Mouse (Mus musculus) hindbrain, embryonic 14.5 days (tissue): Measurements from ENCODE around the gene Hist1h2bg. TPM values are rescaled to one million over a fixed set of nuclear protein-coding genes. Genes with fewer than 3 reads are reported as not detected.
"Not testable (repeated sequence)": the region's sequence is repeated elsewhere in the genome, so short reads cannot be mapped to it uniquely, and the experiment has no call there.

Experiments
- ATAC-seq: fragments of 200-750 bp; cut with Nextera tagmentation; 2 replicates; pipeline ENCODE4 v1.8.0; 2017; ENCODE audit warnings: moderate number of reproducible peaks, mild to moderate bottlenecking, moderate TSS enrichment, moderate library complexity; ENCODE audit not compliant: low FRiP score
- DNase-seq: peaks from one replicate; pipeline ENCODE4 v3.0.0-alpha.2; 2015; ENCODE audit warnings: low spot score
- H3K27ac ChIP-seq: fragments of 300-500 bp; sonication (generic); 2 replicates; pipeline ENCODE4 v1.5.1; 2014; ENCODE audit warnings: mild to moderate bottlenecking, moderate library complexity
- H3K27me3 ChIP-seq: fragments of 300-500 bp; sonication (generic); 2 replicates; pipeline ENCODE4 v1.6.1; 2014; ENCODE audit warnings: mild to moderate bottlenecking, low read length, mixed read lengths; ENCODE audit not compliant: control insufficient read depth, insufficient read depth
- H3K36me3 ChIP-seq: fragments of 300-500 bp; sonication (generic); replicated peaks from 2 replicates; pipeline ENCODE4 v1.6.1; 2014; ENCODE audit not compliant: control insufficient read depth, insufficient read depth
- H3K4me1 ChIP-seq: fragments of 300-500 bp; sonication (generic); replicated peaks from 2 replicates; pipeline ENCODE4 v1.6.1; 2014; ENCODE audit warnings: antibody characterized with exemption, low read length, mixed read lengths; ENCODE audit not compliant: control insufficient read depth, insufficient read depth
- H3K4me2 ChIP-seq: fragments of 300-500 bp; sonication (generic); replicated peaks from 2 replicates; pipeline ENCODE4 v1.6.1; 2014; ENCODE audit warnings: mild to moderate bottlenecking, moderate library complexity
- H3K4me3 ChIP-seq: fragments of 300-500 bp; sonication (generic); replicated peaks from 2 replicates; pipeline ENCODE4 v1.5.1; 2014; ENCODE audit warnings: mild to moderate bottlenecking, low read length
- H3K9ac ChIP-seq: fragments of 300-500 bp; sonication (generic); 2 replicates; pipeline ENCODE4 v1.6.1; 2014
- H3K9me3 ChIP-seq: fragments of 300-500 bp; sonication (generic); 2 replicates; pipeline ENCODE4 v1.6.1; 2016; ENCODE audit warnings: low read length; ENCODE audit not compliant: control insufficient read depth
- WGBS: fragments of 180-500 bp; shearing (Covaris S2); extraction: QIAGEN DNeasy Blood & Tissue Kit; methylation state at CpG from one replicate; pipeline ENCODE4 v1.1.7; 2014; 5-methylcytosine and 5-hydroxymethylcytosine counted together
- polyA plus RNA-seq: library from polyadenylated mRNA; unstranded; fragments of >200 nt; fragmentation: Nextera tagmentation; extraction: Ambion mirVana; gene quantifications from 2 replicates; pipeline ENCODE4 v1.2.1, GENCODE M21; 2014

Gene Hist1h2bg
- polyA plus RNA-seq, 1 experiment from 2014 or later: 2.3 TPM

DNA sequence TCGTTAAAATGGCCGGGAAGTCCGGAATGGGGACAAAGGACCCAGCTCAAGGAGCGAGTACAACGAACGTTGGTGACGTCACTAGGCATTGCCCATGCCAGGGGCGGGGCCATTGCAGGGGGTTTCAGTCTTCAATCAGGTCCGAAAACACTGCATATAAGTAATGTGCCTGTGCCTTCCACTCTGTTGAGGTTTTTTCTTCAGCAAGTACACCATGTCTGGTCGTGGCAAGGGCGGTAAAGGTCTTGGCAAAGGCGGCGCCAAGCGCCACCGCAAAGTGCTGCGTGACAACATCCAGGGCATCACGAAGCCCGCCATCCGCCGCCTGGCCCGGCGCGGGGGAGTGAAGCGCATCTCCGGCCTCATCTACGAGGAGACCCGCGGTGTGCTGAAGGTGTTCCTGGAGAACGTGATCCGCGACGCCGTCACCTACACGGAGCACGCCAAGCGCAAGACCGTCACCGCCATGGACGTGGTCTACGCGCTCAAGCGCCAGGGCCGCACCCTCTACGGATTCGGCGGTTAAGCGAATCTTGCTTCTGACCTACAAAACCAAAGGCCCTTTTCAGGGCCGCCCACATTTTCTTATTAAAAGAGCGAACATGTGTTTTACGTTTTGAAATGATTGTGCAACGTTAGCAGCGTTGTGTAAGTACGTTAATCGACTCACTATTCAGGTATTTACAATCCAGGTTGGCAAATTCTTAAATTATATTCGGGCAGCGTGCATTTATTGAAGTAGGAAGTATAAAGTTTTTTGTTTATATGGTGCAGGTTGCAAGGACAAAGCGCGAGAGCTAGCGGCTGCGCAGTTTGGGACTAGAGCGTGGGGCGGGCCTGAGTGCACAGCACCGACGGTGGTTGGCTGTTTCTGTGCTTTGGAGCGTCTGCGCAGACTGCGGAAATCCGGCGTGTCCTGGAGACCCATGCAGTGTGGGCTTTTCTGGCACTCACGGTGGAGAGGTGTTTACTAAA is 40.0 kb upstream of the Hist1h2bg start, which contains the start of gene Hist1h4h:
Gene Hist1h4h (plus strand): TSS at position 150 of the 975 bp plus-strand sequence.
- peak within 1 kb of the TSS; percentile 55 for H3K4me2 ChIP-seq
- peak; percentile 100 for DNase-seq
- no peaks in the 10 kb centered on the region for H3K9me3 ChIP-seq
- no peaks in the 10 kb centered on the region for H3K36me3 ChIP-seq
- peak; percentile 87 for ATAC-seq
- H3K27me3 ChIP-seq: no peaks in the 10 kb centered on the region
- H3K4me1 ChIP-seq: peaks cover 29% of the 10 kb centered on the region
- peak within 1 kb of the TSS; percentile 95 for H3K27ac ChIP-seq
- H3K4me3 ChIP-seq: peak within 1 kb of the TSS; percentile 49
- WGBS: under 1% methylated on average over 52 of the region's 70 CpGs
- peak within 1 kb of the TSS; percentile 84 for H3K9ac ChIP-seq

DNA sequence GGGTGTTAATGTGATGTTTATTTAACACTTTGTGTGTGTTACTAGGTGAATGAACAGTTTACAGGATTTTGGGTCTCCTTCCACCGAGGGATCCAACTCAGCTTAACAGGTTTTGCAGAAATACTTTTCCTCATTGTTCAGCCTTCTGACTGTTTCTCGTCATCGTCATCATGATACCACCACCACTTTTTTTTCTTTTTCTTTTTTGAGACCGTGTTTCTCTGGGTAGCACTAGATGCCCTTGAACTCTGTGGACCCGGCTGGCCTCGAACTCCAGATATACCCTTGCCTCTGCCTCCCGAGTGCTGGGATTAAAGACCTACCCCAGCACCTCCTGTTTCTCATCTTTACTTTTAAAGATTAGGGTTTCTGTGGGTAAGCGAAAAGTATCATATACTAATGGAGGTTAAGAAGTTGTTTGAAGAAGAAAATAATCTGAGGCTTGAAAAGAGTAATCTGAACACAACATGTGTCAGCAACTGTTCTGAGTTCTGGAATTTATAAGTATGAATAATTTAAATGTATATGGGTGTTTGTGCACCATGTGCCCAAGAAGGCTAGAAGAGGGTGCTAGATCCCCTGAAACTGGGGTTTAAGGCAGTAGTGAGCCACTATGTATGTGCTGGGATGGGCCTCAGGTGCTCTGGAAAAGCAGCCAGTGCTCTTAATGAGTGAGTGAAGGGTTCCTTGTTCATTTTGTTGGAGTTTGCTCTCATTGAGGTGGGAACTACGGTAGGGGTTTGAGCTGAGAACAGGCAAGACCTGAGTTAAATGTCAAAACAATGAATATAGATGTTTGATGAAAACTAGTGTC is 38.7 kb upstream of the Hist1h2bg start:
- WGBS: 24% methylated on average over 9 of the region's 9 CpGs

DNA sequence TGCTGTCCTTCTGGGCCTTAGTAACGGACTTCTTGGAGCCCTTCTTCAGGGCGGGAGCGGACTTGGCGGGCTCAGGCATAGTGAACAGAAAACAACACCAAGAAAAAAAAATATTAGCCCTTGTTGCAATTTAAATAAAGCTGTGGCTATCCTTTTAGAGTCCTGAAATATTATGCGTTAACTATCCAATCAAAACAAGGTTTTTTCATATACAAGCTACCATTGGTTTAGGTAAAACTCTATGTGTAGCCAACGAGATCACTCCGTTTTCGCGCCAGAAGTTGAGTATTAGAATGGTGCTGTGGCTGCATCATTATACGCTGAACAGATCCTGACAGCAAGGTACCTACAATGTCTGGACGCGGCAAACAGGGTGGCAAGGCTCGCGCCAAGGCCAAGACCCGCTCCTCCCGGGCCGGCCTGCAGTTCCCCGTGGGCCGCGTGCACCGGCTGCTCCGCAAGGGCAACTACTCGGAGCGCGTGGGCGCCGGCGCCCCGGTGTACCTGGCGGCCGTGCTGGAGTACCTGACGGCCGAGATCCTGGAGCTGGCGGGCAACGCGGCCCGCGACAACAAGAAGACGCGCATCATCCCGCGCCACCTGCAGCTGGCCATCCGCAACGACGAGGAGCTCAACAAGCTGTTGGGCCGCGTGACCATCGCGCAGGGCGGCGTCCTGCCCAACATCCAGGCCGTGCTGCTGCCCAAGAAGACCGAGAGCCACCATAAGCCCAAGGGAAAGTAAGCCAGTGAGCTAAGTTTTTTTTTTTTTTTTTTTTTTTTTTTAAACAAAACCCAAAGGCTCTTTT is 37.4 kb upstream of the Hist1h2bg start, which contains the start of gene Hist1h2af:
Gene Hist1h2af (plus strand): TSS at position 347 of the 808 bp plus-strand sequence.
- under 1% methylated on average over 24 of the region's 53 CpGs for WGBS
- Histone ChIP-seq H3K4me1 (peaks cover 29% of the 10 kb centered on the region), H3K9ac (peak within 1 kb of the TSS; percentile 84)

More for the DNA sequence above, 38.7 kb upstream of the Hist1h2bg start:
- Histone ChIP-seq H3K27me3 (no peaks in the 10 kb centered on the region), H3K36me3 (no peaks in the 10 kb centered on the region), H3K27ac (peak overlapping the region; percentile 95), H3K4me3 (peak overlapping the region; percentile 49), H3K9me3 (no peaks in the 10 kb centered on the region), H3K9ac (peak overlapping the region; percentile 84), H3K4me2 (peak overlapping the region; percentile 55), H3K4me1 (peaks cover 29% of the 10 kb centered on the region)
- ATAC-seq (no peak), DNase-seq (no peak)

DNA sequence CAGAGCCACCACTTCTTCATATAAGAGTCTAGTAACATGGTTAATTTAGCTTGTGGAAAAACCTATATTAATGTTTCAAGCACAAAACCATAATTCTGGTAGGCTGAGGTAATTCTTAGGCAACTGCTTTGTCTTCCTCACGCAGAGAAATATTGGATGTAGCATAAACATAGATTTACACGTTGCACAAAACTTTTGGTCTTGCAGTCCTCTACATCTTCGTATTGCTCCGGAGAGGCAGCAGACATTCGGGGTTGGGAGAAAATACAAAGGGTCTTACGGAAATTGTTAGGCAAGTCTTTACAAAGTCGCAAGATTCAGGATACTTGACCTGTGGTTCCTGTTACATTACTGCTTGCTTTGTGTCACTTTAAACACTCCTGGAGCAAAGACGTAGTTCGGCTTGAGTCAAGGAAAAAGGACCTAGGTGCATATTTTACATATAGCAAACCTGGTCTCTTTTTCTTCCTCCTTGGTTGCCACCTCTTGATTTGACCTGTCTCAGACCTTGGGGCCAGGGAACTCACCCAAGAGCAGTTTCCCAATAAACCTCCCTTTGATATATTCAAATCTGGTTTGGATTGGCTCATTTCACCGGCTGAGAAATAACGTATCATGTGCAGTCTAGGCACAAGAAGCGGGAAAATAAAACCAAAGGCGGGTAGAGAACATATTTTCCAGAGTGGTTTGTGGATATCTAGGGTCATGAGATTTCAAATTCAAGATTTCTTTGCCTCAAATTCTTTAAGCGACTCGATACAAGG is 36.6 kb upstream of the Hist1h2bg start:
- ATAC-seq (no peak), DNase-seq (no peak)
- Histone ChIP-seq H3K27ac (peak overlapping the region; percentile 71), H3K4me3 (peak overlapping the region; percentile 35), H3K27me3 (no peaks in the 10 kb centered on the region), H3K9ac (peak overlapping the region; percentile 36), H3K9me3 (no peaks in the 10 kb centered on the region), H3K36me3 (no peaks in the 10 kb centered on the region), H3K4me2 (peak overlapping the region; percentile 55), H3K4me1 (peaks cover 27% of the 10 kb centered on the region)
- under 1% methylated on average over 15 of the region's 15 CpGs for WGBS

More for the DNA sequence above, 37.4 kb upstream of the Hist1h2bg start, which contains the start of gene Hist1h2af:
- DNase-seq (peak; percentile 88), ATAC-seq (peak; percentile 44)
- not testable (repeated sequence) for H3K36me3 ChIP-seq, H3K9me3 ChIP-seq, H3K27me3 ChIP-seq
- Histone ChIP-seq H3K27ac (peak within 1 kb of the TSS; percentile 71), H3K4me2 (peak within 1 kb of the TSS; percentile 55), H3K4me3 (peak within 1 kb of the TSS; percentile 35)

DNA sequence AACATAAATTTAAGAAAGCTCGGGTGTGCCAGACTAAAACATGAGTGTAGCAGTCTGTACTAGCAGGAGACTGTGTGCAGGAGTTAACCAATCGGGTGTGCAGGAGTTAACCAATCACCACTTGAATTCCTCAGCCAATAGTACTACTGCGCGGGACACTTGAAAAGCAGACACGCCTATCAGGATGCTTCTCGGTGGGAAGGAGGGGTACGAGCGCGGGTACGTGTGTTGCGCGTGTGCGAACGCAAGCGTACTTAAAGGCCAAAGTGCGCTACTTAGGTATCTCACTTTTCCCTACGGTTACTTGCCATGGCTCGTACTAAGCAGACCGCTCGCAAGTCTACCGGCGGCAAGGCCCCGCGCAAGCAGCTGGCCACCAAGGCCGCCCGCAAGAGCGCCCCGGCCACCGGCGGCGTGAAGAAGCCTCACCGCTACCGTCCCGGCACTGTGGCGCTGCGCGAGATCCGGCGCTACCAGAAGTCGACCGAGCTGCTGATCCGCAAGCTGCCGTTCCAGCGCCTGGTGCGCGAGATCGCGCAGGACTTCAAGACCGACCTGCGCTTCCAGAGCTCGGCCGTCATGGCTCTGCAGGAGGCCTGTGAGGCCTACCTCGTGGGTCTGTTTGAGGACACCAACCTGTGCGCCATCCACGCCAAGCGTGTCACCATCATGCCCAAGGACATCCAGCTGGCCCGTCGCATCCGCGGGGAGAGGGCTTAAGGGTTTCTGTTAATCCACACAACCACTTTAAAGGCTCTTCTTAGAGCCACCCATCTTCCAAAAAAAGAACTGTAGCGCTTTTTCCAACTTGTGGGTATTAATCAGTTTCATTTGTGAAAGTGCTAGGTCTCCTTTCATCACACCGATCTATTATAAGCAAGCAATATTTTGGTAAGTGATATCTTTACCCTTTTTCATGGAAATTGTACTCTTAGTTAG is 35.8 kb upstream of the Hist1h2bg start, which contains the start of gene Hist1h3g:
Gene Hist1h3g (plus strand): TSS at position 286 of the 939 bp plus-strand sequence.
- peak; percentile 92 for ATAC-seq
- not testable (repeated sequence) for H3K36me3 ChIP-seq, H3K9me3 ChIP-seq, H3K27me3 ChIP-seq
- Histone ChIP-seq H3K9ac (peak within 1 kb of the TSS; percentile 36), H3K4me3 (peak within 1 kb of the TSS; percentile 35), H3K27ac (peak within 1 kb of the TSS; percentile 71), H3K4me2 (peak within 1 kb of the TSS; percentile 55), H3K4me1 (peaks cover 22% of the 10 kb centered on the region)
- WGBS: under 1% methylated on average over 36 of the region's 62 CpGs
- peak; percentile 95 for DNase-seq

DNA sequence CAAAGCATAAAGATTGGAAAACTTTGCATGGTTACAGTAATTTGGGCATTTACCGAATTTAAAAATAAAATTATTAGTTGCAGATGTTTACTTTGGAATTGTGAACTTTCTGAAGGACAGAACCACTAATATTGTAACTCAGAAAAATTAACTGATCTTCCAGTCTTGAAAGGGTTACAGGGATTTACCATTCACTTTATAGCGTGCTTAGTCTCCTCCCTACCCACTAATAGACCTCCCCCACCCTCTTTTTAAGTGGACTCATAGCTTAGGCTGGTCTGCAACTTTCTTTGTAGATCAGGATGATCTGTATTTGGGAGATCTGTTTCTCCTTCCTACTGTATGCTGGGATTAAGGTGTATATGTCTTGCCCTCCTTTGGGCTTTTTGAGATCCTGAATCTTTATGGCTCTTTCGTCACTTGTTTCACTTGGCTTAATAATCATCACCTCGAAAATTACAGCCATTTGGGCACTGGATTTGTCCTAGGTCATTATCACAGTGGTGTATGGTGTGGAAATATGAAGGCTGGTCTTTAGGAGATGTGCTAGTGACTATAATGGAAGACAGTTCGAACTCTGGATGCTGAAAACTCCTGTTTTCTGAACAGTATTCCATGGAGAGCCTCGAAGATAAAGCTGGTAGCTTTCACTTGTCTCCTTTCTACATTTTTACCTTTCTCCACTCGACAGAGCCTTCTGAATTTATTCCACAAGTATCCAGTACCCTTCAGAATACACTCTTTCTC is 34.9 kb upstream of the Hist1h2bg start:
- Histone ChIP-seq H3K9me3 (no peaks in the 10 kb centered on the region), H3K4me2 (peak overlapping the region; percentile 55), H3K27ac (no peak overlapping the region), H3K9ac (no peak overlapping the region), H3K27me3 (no peaks in the 10 kb centered on the region), H3K4me1 (peaks cover 22% of the 10 kb centered on the region), H3K36me3 (no peaks in the 10 kb centered on the region), H3K4me3 (peak overlapping the region; percentile 35)
- no peak for ATAC-seq
- 26% methylated on average over 7 of the region's 7 CpGs for WGBS
- DNase-seq: no peak

DNA sequence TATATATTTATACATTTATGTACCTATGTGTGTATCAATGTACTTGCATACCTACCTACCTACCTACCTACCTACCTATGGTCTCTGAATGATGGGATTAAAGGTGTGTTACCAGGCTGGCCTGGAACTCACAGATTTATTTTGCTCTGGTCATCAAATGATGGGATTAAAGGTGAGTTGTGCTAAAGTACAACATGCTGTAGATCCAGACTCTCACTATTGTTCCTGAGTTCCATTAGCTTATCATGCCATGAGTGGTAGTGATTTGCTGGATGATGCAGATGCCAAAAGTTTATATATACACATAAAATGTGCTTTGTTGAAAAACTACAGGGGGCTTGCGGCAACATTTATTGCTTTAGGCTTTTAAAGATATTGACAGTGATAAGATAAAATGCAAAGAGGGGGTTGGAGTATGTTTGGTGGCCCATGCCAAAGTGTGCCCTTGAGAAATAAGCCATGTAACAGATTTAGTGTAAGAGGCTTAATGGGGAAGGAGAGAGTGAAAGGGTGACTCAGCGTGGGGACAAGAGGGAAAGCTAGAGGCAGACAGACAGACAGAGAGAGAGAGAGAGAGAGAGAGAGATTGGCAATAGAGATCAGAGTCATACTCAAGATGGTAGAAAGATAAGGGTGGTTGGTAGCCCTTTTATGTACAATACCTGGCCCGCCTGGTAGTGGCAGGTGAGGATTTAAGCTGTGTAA is 34.0 kb upstream of the Hist1h2bg start:
- 79% methylated on average over 3 of the region's 3 CpGs for WGBS
- peak overlapping the region; percentile 55 for H3K4me2 ChIP-seq
- H3K9ac ChIP-seq: no peak overlapping the region

More for the DNA sequence above, 34.0 kb upstream of the Hist1h2bg start:
- no peaks in the 10 kb centered on the region for H3K36me3 ChIP-seq
- peaks cover 19% of the 10 kb centered on the region for H3K4me1 ChIP-seq
- no peak for ATAC-seq
- DNase-seq: no peak
- H3K4me3 ChIP-seq: no peak overlapping the region
- H3K9me3 ChIP-seq: no peaks in the 10 kb centered on the region
- no peak overlapping the region for H3K27ac ChIP-seq
- H3K27me3 ChIP-seq: no peaks in the 10 kb centered on the region
